8 mouse cellular contexts compared by ENCODE assay signal in genomic region chr8:71511644-71512043, GRCm38 (mm10). TPM values are rescaled to one million over a fixed set of nuclear protein-coding genes. Genes with fewer than 3 reads are reported as not detected.
DNase-seq lines count a peak whose midpoint lies in the region; ATAC-seq and TF ChIP-seq lines count a peak whose summit lies in the region.

Plvap (minus strand) TSS chr8:71511752.

- no peak within 1 kb of the TSS for H3K4me3 ChIP-seq in cerebellum, adult 2 months (replicated peaks; ENCODE audit: insufficient read depth, low read depth, low read length)
- H3K4me3 ChIP-seq in heart, embryonic 15.5 days = peak within 1 kb of the TSS; percentile 37

- 72% methylated on average over 14 of the region's 14 CpGs for WGBS in cerebellum, adult 2 months
- WGBS in heart, embryonic 15.5 days = 23% methylated on average over 14 of the region's 14 CpGs

- no peaks in the 10 kb centered on the region for H3K9me3 ChIP-seq in heart, embryonic 15.5 days (replicated peaks)

- no peak for TF ChIP-seq CTCF in cerebellum, adult 2 months (IDR thresholded peaks at IDR 0.05; ENCODE audit: borderline replicate concordance, insufficient read depth, low read depth, low read length)

- H3K27ac ChIP-seq in cerebellum, adult 2 months (ENCODE audit: insufficient read depth, low read length) = no peak within 1 kb of the TSS
- H3K27ac ChIP-seq in heart, embryonic 15.5 days = peak within 1 kb of the TSS; percentile 51

- H3K4me1 ChIP-seq in cerebellum, adult 2 months (ENCODE audit: control insufficient read depth, insufficient read depth, low read length) = 0 out of 2 replicates have a peak, but pooled peaks cover under 1% of the 10 kb centered on the region
- H3K4me1 ChIP-seq in heart, embryonic 15.5 days (replicated peaks) = peaks cover 21% of the 10 kb centered on the region

- H3K9ac ChIP-seq in heart, embryonic 15.5 days = peak within 1 kb of the TSS; percentile 11; the same call in 1 of the 2 replicates

- no peaks in the 10 kb centered on the region for H3K36me3 ChIP-seq in heart, embryonic 15.5 days

- no peak for DNase-seq in cerebellum, adult 2 months
- DNase-seq in cerebellum, postnatal 14 days = no peak
- peak; percentile 40 to 41 for DNase-seq in adrenal gland, postnatal 36 days
- peak; percentile 68 to 81 for DNase-seq in kidney, postnatal 25 days
- DNase-seq in cerebellum, adult 9-10 months = no peak
- DNase-seq in left cerebral cortex, adult 11 months (ENCODE audit: low spot score) = no peak

- ATAC-seq in heart, embryonic 15.5 days (replicated peaks; ENCODE audit: insufficient number of reproducible peaks, insufficient read depth, low FRiP score, low read depth) = peak; percentile 65
- peak; percentile 54 for ATAC-seq in megakaryocyte, adult 5-6 weeks (ENCODE audit: poor library complexity, severe bottlenecking)

- peak within 1 kb of the TSS; percentile 22 for H3K4me2 ChIP-seq in heart, embryonic 15.5 days

- no peaks in the 10 kb centered on the region for H3K27me3 ChIP-seq in cerebellum, adult 2 months (ENCODE audit: control insufficient read depth, insufficient read depth, low read length)
- peaks cover 56% of the 10 kb centered on the region for H3K27me3 ChIP-seq in heart, embryonic 15.5 days

- no peak for TF ChIP-seq POLR2A in cerebellum, adult 2 months (IDR thresholded peaks at IDR 0.05; ENCODE audit: borderline replicate concordance, insufficient read depth, low read length)

RNA-seq across cellular contexts. Expression of gene Plvap, which starts in this region (rescaled TPM):
- 25.6 and 28.8 TPM in 2 replicates for polyA plus RNA-seq in cerebellum, adult 2 months (2012; rRNA removed)
- 100 to 1,000 TPM; 200 to 203 TPM for total RNA-seq in adrenal gland, postnatal 36 days (2021)
- polyA plus RNA-seq in heart, embryonic 15.5 days (2015; fragmentation: Nextera tagmentation; extraction: Ambion mirVana) = 87.2 and 113 TPM in 2 replicates
- 0.11 and 0.25 TPM in 2 replicates for total RNA-seq in megakaryocyte, adult 5-6 weeks (2015)
- total RNA-seq in megakaryocyte, adult 5-6 weeks (2017) = 0.22 and 0.28 TPM in 2 replicates

Comparison
In these comparisons a context has a peak if more than half of its experiments do, and no peak if none do; other contexts are left out.
1. RNA of gene Plvap (total RNA-seq): 200 to 203 TPM in adrenal gland, postnatal 36 days; 0.11 to 0.28 TPM in megakaryocyte, adult 5-6 weeks; every median in the first group is over 100 times any median in the second.
2. Peak in ATAC-seq in megakaryocyte, adult 5-6 weeks; RNA of the gene not detected or under 1 TPM.
3. DNase-seq: peak in adrenal gland, postnatal 36 days (2 of 2) and kidney, postnatal 25 days (2 of 2); none in cerebellum, adult 2 months (0 of 2), cerebellum, postnatal 14 days (0 of 2), cerebellum, adult 9-10 months (single experiment) and left cerebral cortex, adult 11 months (single experiment).